Mouse (Mus musculus) hindbrain, embryonic 13.5 days (tissue): ENCODE data around the gene Prss21. TPM values are rescaled to one million over a fixed set of nuclear protein-coding genes. Genes with fewer than 3 reads are reported as not detected.
A peak's percentile ranks its signal among the peaks of the same experiment; 100 is the strongest.

Source experiments
- ATAC-seq: fragments of 200-750 bp; cut with Nextera tagmentation; 2 replicates; pipeline ENCODE4 v1.8.0; 2017; ENCODE audit warnings: moderate TSS enrichment; ENCODE audit not compliant: low FRiP score
- H3K27ac ChIP-seq: fragments of 300-500 bp; sonication (generic); 2 replicates; pipeline ENCODE4 v1.5.1; 2015; ENCODE audit warnings: inconsistent platforms, mild to moderate bottlenecking, moderate library complexity
- H3K27me3 ChIP-seq: fragments of 300-500 bp; sonication (generic); 2 replicates; pipeline ENCODE4 v1.6.1; 2015; ENCODE audit warnings: mild to moderate bottlenecking, inconsistent platforms
- H3K36me3 ChIP-seq: fragments of 300-500 bp; sonication (generic); 2 replicates; pipeline ENCODE4 v1.6.1; 2015; ENCODE audit warnings: mild to moderate bottlenecking, inconsistent platforms
- H3K4me1 ChIP-seq: fragments of 300-500 bp; sonication (generic); replicated peaks from 2 replicates; pipeline ENCODE4 v1.6.1; 2015; ENCODE audit warnings: inconsistent platforms
- H3K4me2 ChIP-seq: fragments of 300-500 bp; sonication (generic); 2 replicates; pipeline ENCODE4 v1.6.1; 2015; ENCODE audit warnings: inconsistent platforms, mild to moderate bottlenecking, moderate library complexity
- H3K4me3 ChIP-seq: fragments of 300-500 bp; sonication (generic); 2 replicates; pipeline ENCODE4 v1.5.1; 2015; ENCODE audit warnings: mild to moderate bottlenecking, inconsistent platforms
- H3K9ac ChIP-seq: fragments of 300-500 bp; sonication (generic); 2 replicates; pipeline ENCODE4 v1.6.1; 2015; ENCODE audit warnings: mild to moderate bottlenecking, inconsistent platforms
- H3K9me3 ChIP-seq: fragments of 300-500 bp; sonication (generic); 2 replicates; pipeline ENCODE4 v1.6.1; 2016; ENCODE audit warnings: inconsistent platforms
- WGBS: fragments of 180-500 bp; shearing (Covaris S2); methylation state at CpG from one replicate; pipeline ENCODE4 v1.1.7; 2015; 5-methylcytosine and 5-hydroxymethylcytosine counted together
- polyA plus RNA-seq: library from polyadenylated mRNA; unstranded; fragments of >200 nt; fragmentation: Nextera tagmentation; extraction: Ambion mirVana; gene quantifications from 2 replicates; pipeline ENCODE4 v1.2.1, GENCODE M21; 2015

The Prss21 gene
- polyA plus RNA-seq, 1 experiment from 2014 or later: not detected

- H3K4me1 ChIP-seq: 0 out of 2 replicates have a peak, but pooled peaks cover 3% of the 10 kb centered on the region
- peaks cover 28% of the 10 kb centered on the region for H3K27me3 ChIP-seq
- WGBS: 29% methylated on average over 4 of the region's 4 CpGs
- H3K9me3 ChIP-seq: no peaks in the 10 kb centered on the region
- ATAC-seq: peak; percentile 54; the same call in 1 of the 2 replicates
- no peaks in the 10 kb centered on the region for H3K36me3 ChIP-seq
- no peak overlapping the region for H3K4me2 ChIP-seq
- H3K4me3 ChIP-seq: no peak overlapping the region
- no peak overlapping the region for H3K27ac ChIP-seq
- H3K9ac ChIP-seq: no peak overlapping the region
These were observed 26.7 kb upstream of the Prss21 start for GRCm38 (mm10) chr17:23841145-23841544.

- no peak overlapping the region for H3K27ac ChIP-seq
- H3K36me3 ChIP-seq: no peaks in the 10 kb centered on the region
- WGBS: 43% methylated on average over 23 of the region's 23 CpGs
- H3K27me3 ChIP-seq: peaks cover 16% of the 10 kb centered on the region
- H3K4me3 ChIP-seq: no peak overlapping the region
- H3K9ac ChIP-seq: no peak overlapping the region
- 0 out of 2 replicates have a peak, but pooled peaks cover 3% of the 10 kb centered on the region for H3K4me1 ChIP-seq
- ATAC-seq: peak; percentile 46; the same call in 1 of the 2 replicates
- H3K4me2 ChIP-seq: peak overlapping the region; percentile 36; the same call in 1 of the 2 replicates
- H3K9me3 ChIP-seq: no peaks in the 10 kb centered on the region
These were observed 24.6 kb upstream of the Prss21 start for GRCm38 (mm10) chr17:23843141-23843811.

DNA sequence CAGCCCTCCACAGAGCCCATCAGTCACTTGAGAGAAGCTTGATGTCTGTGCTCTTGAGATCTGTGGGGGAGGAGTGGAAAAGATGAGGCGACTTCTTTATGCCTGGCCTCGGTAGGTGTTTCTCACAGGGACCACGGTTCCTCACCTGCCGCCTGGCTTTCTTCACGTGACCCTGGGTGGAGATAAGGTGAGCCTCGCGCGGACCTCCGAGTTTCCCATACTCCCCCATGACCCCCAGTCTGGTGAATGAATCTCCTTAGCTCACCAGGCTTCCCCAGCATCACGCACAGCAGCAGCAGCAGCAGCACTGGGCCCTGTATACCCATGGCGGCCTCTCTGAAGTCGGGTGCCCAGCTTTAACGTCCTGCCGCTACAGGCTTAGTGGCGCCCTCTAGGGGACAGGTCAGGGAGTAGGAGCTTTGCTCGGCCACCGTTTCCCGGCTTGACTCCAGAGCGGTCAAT is 24.0 kb upstream of the Prss21 start, which contains the start of the genes Prss32 and Prss41:
Gene Prss32, plus strand, starts transcription at position 44 of the 462 bp plus-strand sequence.
Gene Prss41, minus strand, starts transcription at position 361 of the 462 bp plus-strand sequence.
- Histone ChIP-seq H3K4me3 (0 out of 2 replicates have a peak within 1 kb of the TSS, but pooled peaks have one; percentile 5), H3K4me2 (peak within 1 kb of the TSS; percentile 36), H3K4me1 (0 out of 2 replicates have a peak, but pooled peaks cover 3% of the 10 kb centered on the region), H3K27me3 (peaks cover 16% of the 10 kb centered on the region), H3K9me3 (no peaks in the 10 kb centered on the region), H3K9ac (no peak within 1 kb of the TSS), H3K36me3 (no peaks in the 10 kb centered on the region), H3K27ac (no peak within 1 kb of the TSS)
- no peak for ATAC-seq
- 12% methylated on average over 19 of the region's 19 CpGs for WGBS

DNA sequence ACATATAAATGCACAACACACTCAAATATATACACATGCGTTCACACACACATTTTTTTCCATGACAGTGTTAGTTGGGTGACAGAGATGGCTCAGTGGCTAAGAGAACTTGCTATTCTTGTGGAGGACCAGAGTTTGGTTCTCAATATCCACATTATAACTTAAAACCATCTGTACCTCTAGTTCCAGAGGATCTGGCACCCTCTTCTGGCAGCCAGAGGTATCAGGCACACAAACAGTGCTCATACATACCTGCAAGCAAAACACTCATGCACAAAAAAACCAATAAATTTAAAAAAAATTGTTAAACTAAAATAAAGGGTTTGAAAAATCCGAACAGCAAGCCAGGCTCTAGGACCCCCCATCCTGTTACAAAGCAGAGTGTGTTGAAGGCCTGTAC is 17.8 kb upstream of the Prss21 start:
- Histone ChIP-seq H3K4me2 (no peak overlapping the region), H3K27me3 (no peaks in the 10 kb centered on the region; the same call in 1 of the 2 replicates), H3K36me3 (no peaks in the 10 kb centered on the region), H3K4me1 (no peaks in the 10 kb centered on the region), H3K9ac (no peak overlapping the region), H3K4me3 (no peak overlapping the region), H3K9me3 (no peaks in the 10 kb centered on the region), H3K27ac (no peak overlapping the region)
- WGBS: 60% methylated on average over 2 of the region's 2 CpGs
- ATAC-seq: no peak

GRCm38 (mm10) chr17:23850853-23851749 is 16.8 kb upstream of the Prss21 start:
- Histone ChIP-seq H3K4me3 (no peak overlapping the region), H3K27me3 (no peaks in the 10 kb centered on the region; the same call in 1 of the 2 replicates), H3K4me1 (no peaks in the 10 kb centered on the region), H3K27ac (no peak overlapping the region), H3K9ac (no peak overlapping the region), H3K36me3 (no peaks in the 10 kb centered on the region), H3K4me2 (no peak overlapping the region), H3K9me3 (no peaks in the 10 kb centered on the region)
- WGBS: 63% methylated on average over 18 of the region's 19 CpGs
- no peak for ATAC-seq

GRCm38 (mm10) chr17:23853292-23853691 is 14.6 kb upstream of the Prss21 start:
- WGBS: 33% methylated on average over 5 of the region's 5 CpGs
- no peaks in the 10 kb centered on the region for H3K4me1 ChIP-seq
- no peaks in the 10 kb centered on the region for H3K36me3 ChIP-seq

DNA sequence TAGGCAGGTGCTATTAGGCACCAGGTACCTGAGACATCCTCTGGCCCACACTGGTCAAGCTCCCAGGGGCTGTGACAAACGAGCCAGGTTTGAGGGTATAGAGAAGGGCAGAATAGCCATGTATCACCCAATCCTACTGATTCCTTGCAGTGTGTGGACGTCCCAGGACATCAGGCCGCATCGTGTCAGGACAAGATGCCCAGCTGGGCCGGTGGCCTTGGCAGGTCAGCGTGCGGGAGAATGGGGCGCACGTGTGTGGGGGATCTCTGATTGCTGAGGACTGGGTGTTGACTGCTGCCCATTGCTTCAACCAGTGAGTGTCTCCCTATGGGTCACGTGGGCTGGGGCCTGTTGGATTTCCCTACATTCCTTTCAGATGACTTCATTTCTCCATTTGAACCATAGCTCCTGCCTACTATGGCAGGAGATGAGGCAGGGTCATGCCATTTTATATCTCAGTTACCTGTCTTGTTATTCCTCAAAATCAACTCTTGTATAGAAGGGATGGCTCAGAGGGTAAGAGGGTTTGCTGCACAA is 13.6 kb upstream of the Prss21 start:
- Histone ChIP-seq H3K4me2 (no peak overlapping the region), H3K9ac (no peak overlapping the region), H3K36me3 (no peaks in the 10 kb centered on the region), H3K27me3 (no peaks in the 10 kb centered on the region; the same call in 1 of the 2 replicates), H3K9me3 (no peaks in the 10 kb centered on the region), H3K4me1 (no peaks in the 10 kb centered on the region), H3K4me3 (no peak overlapping the region), H3K27ac (no peak overlapping the region)
- WGBS: 89% methylated on average over 10 of the region's 10 CpGs
- no peak for ATAC-seq

More at GRCm38 (mm10) chr17:23853292-23853691, 14.6 kb upstream of the Prss21 start:
- Histone ChIP-seq H3K4me3 (no peak overlapping the region), H3K27me3 (no peaks in the 10 kb centered on the region; the same call in 1 of the 2 replicates), H3K27ac (no peak overlapping the region), H3K9ac (no peak overlapping the region), H3K9me3 (no peaks in the 10 kb centered on the region), H3K4me2 (no peak overlapping the region)
- ATAC-seq: 0 out of 2 replicates have a peak, but pooled peaks have one; percentile 28

DNA sequence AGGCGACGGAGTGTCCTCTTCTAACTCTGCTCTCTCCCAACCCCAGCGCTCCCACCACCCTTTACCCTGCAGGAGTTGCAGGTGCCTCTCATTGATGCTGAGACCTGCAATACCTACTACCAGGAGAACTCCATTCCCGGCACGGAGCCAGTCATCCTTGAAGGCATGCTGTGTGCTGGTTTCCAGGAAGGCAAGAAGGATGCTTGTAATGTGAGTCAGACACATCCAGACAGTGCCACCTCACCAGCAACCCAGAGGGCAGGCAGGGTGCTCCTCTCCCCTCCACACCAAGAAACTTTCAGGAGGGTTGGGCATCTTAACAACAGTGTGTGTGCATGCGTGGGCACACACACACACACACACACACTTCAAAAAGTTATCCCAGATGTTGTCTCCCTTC is 10.7 kb upstream of the Prss21 start:
- Histone ChIP-seq H3K4me1 (no peaks in the 10 kb centered on the region), H3K9me3 (no peaks in the 10 kb centered on the region), H3K36me3 (no peaks in the 10 kb centered on the region), H3K27ac (no peak overlapping the region), H3K4me2 (no peak overlapping the region), H3K4me3 (no peak overlapping the region), H3K9ac (no peak overlapping the region), H3K27me3 (no peaks in the 10 kb centered on the region; the same call in 1 of the 2 replicates)
- WGBS: 91% methylated on average over 6 of the region's 6 CpGs
- ATAC-seq: no peak

GRCm38 (mm10) chr17:23857913-23858312 is 9.9 kb upstream of the Prss21 start:
- Histone ChIP-seq H3K4me1 (no peaks in the 10 kb centered on the region), H3K36me3 (no peaks in the 10 kb centered on the region), H3K4me2 (no peak overlapping the region), H3K27me3 (no peaks in the 10 kb centered on the region; the same call in 1 of the 2 replicates), H3K4me3 (no peak overlapping the region), H3K9ac (no peak overlapping the region), H3K27ac (no peak overlapping the region), H3K9me3 (no peaks in the 10 kb centered on the region)
- WGBS: 86% methylated on average over 2 of the region's 2 CpGs
- ATAC-seq: no peak

DNA sequence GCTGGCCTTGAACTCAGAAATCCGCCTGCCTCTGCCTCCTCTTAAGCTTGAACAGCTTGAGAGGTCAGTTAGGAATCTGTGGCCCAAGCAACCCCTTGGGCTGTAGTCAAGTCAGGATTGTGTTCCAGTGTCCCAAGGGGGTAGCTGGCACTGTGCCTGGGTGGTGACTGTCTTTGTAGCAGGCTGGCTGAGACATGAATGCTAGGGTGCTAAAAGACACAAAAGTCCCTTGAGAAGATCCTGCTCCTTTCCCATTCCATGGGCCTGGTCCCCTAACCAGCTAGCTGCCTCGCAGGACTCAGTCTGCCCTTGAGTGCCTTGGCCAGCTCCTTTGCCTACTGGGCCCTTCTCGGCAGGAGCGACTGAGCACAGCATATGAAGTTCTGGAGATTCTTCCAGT is 4.9 kb upstream of the Prss21 start:
- H3K27me3 ChIP-seq: no peaks in the 10 kb centered on the region
- H3K4me2 ChIP-seq: no peak overlapping the region
- H3K4me1 ChIP-seq: no peaks in the 10 kb centered on the region
- H3K36me3 ChIP-seq: no peaks in the 10 kb centered on the region
- no peak for ATAC-seq
- no peak overlapping the region for H3K9ac ChIP-seq
- no peak overlapping the region for H3K27ac ChIP-seq
- no peak overlapping the region for H3K4me3 ChIP-seq
- no peaks in the 10 kb centered on the region for H3K9me3 ChIP-seq
- 84% methylated on average over 4 of the region's 4 CpGs for WGBS

DNA sequence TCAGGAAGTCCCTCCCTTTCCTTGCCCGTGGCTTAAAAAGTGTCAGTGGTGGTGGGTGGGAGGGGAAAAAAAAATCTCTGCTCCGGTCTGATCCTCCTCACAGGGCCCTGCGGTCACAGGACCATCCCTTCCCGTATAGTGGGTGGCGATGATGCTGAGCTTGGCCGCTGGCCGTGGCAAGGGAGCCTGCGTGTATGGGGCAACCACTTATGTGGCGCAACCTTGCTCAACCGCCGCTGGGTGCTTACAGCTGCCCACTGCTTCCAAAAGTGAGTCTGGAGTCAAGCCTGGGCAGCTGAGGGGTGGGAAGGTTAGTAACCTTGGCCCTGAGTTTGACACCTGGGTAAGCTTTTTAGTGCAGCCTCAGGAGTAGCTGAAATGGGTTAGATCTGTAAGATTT is 657 bp downstream of the Prss21 start:
- 91% methylated on average over 11 of the region's 11 CpGs for WGBS
- no peak overlapping the region for H3K27ac ChIP-seq

More for the DNA sequence above, 657 bp downstream of the Prss21 start:
- H3K9ac ChIP-seq: no peak overlapping the region
- no peak overlapping the region for H3K4me2 ChIP-seq
- no peaks in the 10 kb centered on the region for H3K4me1 ChIP-seq
- H3K27me3 ChIP-seq: no peaks in the 10 kb centered on the region
- no peak overlapping the region for H3K4me3 ChIP-seq
- H3K9me3 ChIP-seq: no peaks in the 10 kb centered on the region
- no peaks in the 10 kb centered on the region for H3K36me3 ChIP-seq
- ATAC-seq: no peak
